13 mouse cellular contexts compared by ENCODE assay signal in the genomic region with DNA sequence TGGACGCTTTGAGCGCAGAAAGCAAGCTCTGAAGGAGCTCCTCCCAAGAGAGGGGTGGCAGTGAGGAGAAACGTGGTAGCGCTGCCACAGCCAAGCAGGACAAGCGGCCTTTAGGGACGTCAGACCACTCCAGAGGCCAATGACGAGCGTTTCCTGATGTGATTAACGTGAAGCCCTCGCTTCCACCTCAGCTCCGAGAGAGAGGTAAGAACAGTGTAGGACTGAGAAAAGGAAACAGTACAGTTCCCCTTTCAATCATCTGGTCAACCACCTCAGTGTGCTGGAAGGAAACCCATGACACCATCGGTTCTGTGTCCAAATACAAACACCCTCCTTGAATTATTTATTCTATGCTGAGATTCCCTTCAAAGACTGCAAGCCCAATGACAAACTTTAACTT. TPM values are rescaled to one million over a fixed set of nuclear protein-coding genes. Genes with fewer than 3 reads are reported as not detected.
DNase-seq lines count a peak whose midpoint lies in the region; ATAC-seq and TF ChIP-seq lines count a peak whose summit lies in the region.
"Had no signal": no experiment of that assay in that cellular context is flagged by ENCODE, and none has a peak within 500 bp of the region (broad histone marks: within the 10 kb centered on the region; RNA-seq: fewer than 3 reads in every experiment).

No protein-coding gene starts in this region.

- no peak overlapping the region for H3K4me3 ChIP-seq in heart, postnatal 0 days (ENCODE audit: low read depth, low read length)
- peak overlapping the region; percentile 5; the same call in 1 of the 2 replicates for H3K4me3 ChIP-seq in midbrain, embryonic 13.5 days (replicated peaks)
- H3K4me3 ChIP-seq in midbrain, embryonic 14.5 days (replicated peaks; ENCODE audit: low read depth, low read length): no peak overlapping the region
- H3K4me3 ChIP-seq: forebrain, embryonic 13.5 days had no signal

- no peak for DNase-seq in heart, postnatal 0 days (ENCODE audit: low spot score)
- DNase-seq in heart, postnatal 36 days: no peak
- no peak for DNase-seq in midbrain, embryonic 14.5 days
- DNase-seq in gastrocnemius, postnatal 36 days: no peak
- DNase-seq in spleen, adult 12 weeks (ENCODE audit: low spot score): no peak
- DNase-seq: kidney, adult 18-20 months; layer of hippocampus, adult 9-11 months; right cerebral cortex, postnatal 14 days had no signal

- no peaks in the 10 kb centered on the region for H3K9me3 ChIP-seq in heart, postnatal 0 days (replicated peaks; ENCODE audit: control insufficient read depth, low read length)
- no peaks in the 10 kb centered on the region for H3K9me3 ChIP-seq in midbrain, embryonic 13.5 days
- no peaks in the 10 kb centered on the region for H3K9me3 ChIP-seq in midbrain, embryonic 14.5 days (ENCODE audit: control insufficient read depth, low read length)
- H3K9me3 ChIP-seq: forebrain, embryonic 13.5 days had no signal

- no peak for TF ChIP-seq EP300 in heart, postnatal 0 days (IDR thresholded peaks at IDR 0.05; ENCODE audit: low read depth)

- peaks cover 16% of the 10 kb centered on the region for H3K36me3 ChIP-seq in heart, postnatal 0 days (replicated peaks; ENCODE audit: control insufficient read depth, insufficient read depth, low read length)
- peaks cover 23% of the 10 kb centered on the region for H3K36me3 ChIP-seq in midbrain, embryonic 13.5 days
- peaks cover 20% of the 10 kb centered on the region for H3K36me3 ChIP-seq in midbrain, embryonic 14.5 days (ENCODE audit: control insufficient read depth, insufficient read depth, low read length)

- peak overlapping the region; percentile 27 for H3K27ac ChIP-seq in heart, postnatal 0 days (ENCODE audit: low read depth)
- H3K27ac ChIP-seq in midbrain, embryonic 13.5 days: no peak overlapping the region
- no peak overlapping the region for H3K27ac ChIP-seq in midbrain, embryonic 14.5 days (replicated peaks; ENCODE audit: low read depth, low read length)
- H3K27ac ChIP-seq: forebrain, embryonic 13.5 days; liver, embryonic 14.5 days had no signal

- H3K27me3 ChIP-seq in heart, postnatal 0 days (ENCODE audit: control insufficient read depth, insufficient read depth, low read length): no peaks in the 10 kb centered on the region
- no peaks in the 10 kb centered on the region for H3K27me3 ChIP-seq in midbrain, embryonic 13.5 days
- H3K27me3 ChIP-seq in midbrain, embryonic 14.5 days (ENCODE audit: control insufficient read depth, insufficient read depth, low read length): no peaks in the 10 kb centered on the region
- H3K27me3 ChIP-seq: forebrain, embryonic 13.5 days had no signal

- peaks cover 38% of the 10 kb centered on the region for H3K4me1 ChIP-seq in heart, postnatal 0 days (ENCODE audit: control insufficient read depth, insufficient read depth)
- peaks cover 57% of the 10 kb centered on the region for H3K4me1 ChIP-seq in midbrain, embryonic 13.5 days (replicated peaks)
- H3K4me1 ChIP-seq in midbrain, embryonic 14.5 days (ENCODE audit: control insufficient read depth, insufficient read depth, low read length): peaks cover 34% of the 10 kb centered on the region

- ATAC-seq in heart, postnatal 0 days (ENCODE audit: insufficient read depth, low read depth): no peak
- ATAC-seq in midbrain, embryonic 13.5 days: no peak
- no peak for ATAC-seq in midbrain, embryonic 14.5 days (ENCODE audit: low FRiP score, low TSS enrichment)
- peak; percentile 55 for ATAC-seq in common myeloid progenitor, adult 5-6 weeks (replicated peaks; ENCODE audit: low read depth, poor library complexity, severe bottlenecking)
- peak; percentile 24; the same call in 1 of the 2 replicates for ATAC-seq in monocyte, adult 5-6 weeks (replicated peaks; ENCODE audit: insufficient number of reproducible peaks, low FRiP score, low TSS enrichment, poor library complexity, severe bottlenecking)
- ATAC-seq: forebrain, embryonic 13.5 days had no signal

- no peak overlapping the region for H3K9ac ChIP-seq in heart, postnatal 0 days (replicated peaks; ENCODE audit: low read depth, low read length)
- H3K9ac ChIP-seq in midbrain, embryonic 13.5 days (replicated peaks): no peak overlapping the region
- no peak overlapping the region for H3K9ac ChIP-seq in midbrain, embryonic 14.5 days (replicated peaks; ENCODE audit: low read length)
- H3K9ac ChIP-seq: forebrain, embryonic 13.5 days; liver, embryonic 14.5 days had no signal

- WGBS in heart, postnatal 0 days: 29% methylated on average over 12 of the region's 12 CpGs
- 69% methylated on average over 12 of the region's 12 CpGs for WGBS in midbrain, embryonic 13.5 days
- 63% methylated on average over 12 of the region's 12 CpGs for WGBS in midbrain, embryonic 14.5 days

- TF ChIP-seq CTCF in heart, postnatal 0 days (IDR thresholded peaks at IDR 0.05; ENCODE audit: low read depth): no peak

- intact Hi-C loops in heart, postnatal 36 days (cut with DNase I): no loop called here
- intact Hi-C loops in gastrocnemius, postnatal 36 days (cut with DNase I): no loop called here

- peak overlapping the region; percentile 22; the same call in 1 of the 2 replicates for H3K4me2 ChIP-seq in heart, postnatal 0 days (ENCODE audit: low read depth, low read length)
- peak overlapping the region; percentile 24 for H3K4me2 ChIP-seq in midbrain, embryonic 13.5 days (replicated peaks)
- H3K4me2 ChIP-seq in midbrain, embryonic 14.5 days (ENCODE audit: low read length): no peak overlapping the region

RNA-seq across cellular contexts. Expression of a gene that starts 3.6 kb away (rescaled TPM):
- 83.3 and 96.0 TPM in 2 replicates for total RNA-seq in heart, postnatal 0 days (2014; rRNA removed; ENCODE audit: low replicate concordance)
- polyA plus RNA-seq in heart, postnatal 0 days (2015; fragmentation: Nextera tagmentation; extraction: Ambion mirVana): 18.9 and 21.5 TPM in 2 replicates
- total RNA-seq in heart, postnatal 36 days (2021): 10 to 100 TPM; 41.8 to 45.3 TPM
- polyA plus RNA-seq in midbrain, embryonic 13.5 days (2015; fragmentation: Nextera tagmentation; extraction: Ambion mirVana): 131 and 143 TPM in 2 replicates
- 116 and 131 TPM in 2 replicates for polyA plus RNA-seq in midbrain, embryonic 14.5 days (2014; fragmentation: Nextera tagmentation; extraction: Ambion mirVana)
- total RNA-seq in common myeloid progenitor, adult 5-6 weeks (2017): 63.0 and 63.7 TPM in 2 replicates
- 101 to 121 TPM (median 108 TPM) in 3 replicates for total RNA-seq in monocyte, adult 5-6 weeks (2017)
- 10 to 100 TPM; 20.5 to 30.7 TPM for total RNA-seq in gastrocnemius, postnatal 36 days (2021)

RNA-seq across cellular contexts. Expression of a gene that starts 10.5 kb away (rescaled TPM):
- total RNA-seq in heart, postnatal 0 days (2014; rRNA removed; ENCODE audit: low replicate concordance): 78.5 and 79.3 TPM in 2 replicates
- polyA plus RNA-seq in heart, postnatal 0 days (2015; fragmentation: Nextera tagmentation; extraction: Ambion mirVana): 65.4 and 67.2 TPM in 2 replicates
- total RNA-seq in heart, postnatal 36 days (2021): 100 to 1,000 TPM; 102 to 117 TPM
- polyA plus RNA-seq in midbrain, embryonic 13.5 days (2015; fragmentation: Nextera tagmentation; extraction: Ambion mirVana): 59.4 and 62.7 TPM in 2 replicates
- polyA plus RNA-seq in midbrain, embryonic 14.5 days (2014; fragmentation: Nextera tagmentation; extraction: Ambion mirVana): 61.8 and 67.2 TPM in 2 replicates
- 8.1 and 18.9 TPM in 2 replicates for total RNA-seq in common myeloid progenitor, adult 5-6 weeks (2017)
- 32.1 to 49.0 TPM (median 41.0 TPM) in 3 replicates for total RNA-seq in monocyte, adult 5-6 weeks (2017)
- total RNA-seq in gastrocnemius, postnatal 36 days (2021): 10 to 100 TPM; 44.6 to 53.4 TPM

Comparison
In these comparisons a context has a peak if more than half of its experiments do, and no peak if none do; other contexts are left out.
1. ATAC-seq: peak in common myeloid progenitor, adult 5-6 weeks (single experiment) and monocyte, adult 5-6 weeks (single experiment); none in heart, postnatal 0 days (single experiment), midbrain, embryonic 13.5 days (single experiment) and midbrain, embryonic 14.5 days (single experiment).